Mouse (Mus musculus) liver, postnatal 0 days (tissue): ENCODE measurements around the gene Tapbp. TPM values are rescaled to one million over a fixed set of nuclear protein-coding genes. Genes with fewer than 3 reads are reported as not detected.
A peak's percentile ranks its signal among the peaks of the same experiment; 100 is the strongest.

Experiments
- ATAC-seq: fragments of 200-750 bp; cut with Nextera tagmentation; 2 replicates; pipeline ENCODE4 v1.8.0; 2017; ENCODE audit warnings: mild to moderate bottlenecking, moderate library complexity
- DNase-seq: peaks from one replicate; pipeline ENCODE4 v3.0.0-alpha.2; 2016
- H3K27ac ChIP-seq: fragments of 300-500 bp; sonication (generic); 2 replicates; pipeline ENCODE4 v1.5.1; 2014; ENCODE audit warnings: antibody characterized with exemption, moderate library complexity, mild to moderate bottlenecking, low read depth
- H3K27me3 ChIP-seq: fragments of 300-500 bp; sonication (generic); 2 replicates; pipeline ENCODE4 v1.6.1; 2014; ENCODE audit warnings: low read length, control low read depth, mixed read lengths; ENCODE audit not compliant: insufficient read depth
- H3K36me3 ChIP-seq: fragments of 300-500 bp; sonication (generic); replicated peaks from 2 replicates; pipeline ENCODE4 v1.6.1; 2014; ENCODE audit warnings: mild to moderate bottlenecking, control low read depth, low read length, moderate library complexity, mixed read lengths; ENCODE audit not compliant: insufficient read depth
- H3K4me1 ChIP-seq: fragments of 300-500 bp; sonication (generic); 2 replicates; pipeline ENCODE4 v1.6.1; 2014; ENCODE audit warnings: antibody characterized with exemption, mild to moderate bottlenecking, control low read depth; ENCODE audit not compliant: insufficient read depth
- H3K4me2 ChIP-seq: fragments of 300-500 bp; sonication (generic); 2 replicates; pipeline ENCODE4 v1.6.1; 2014; ENCODE audit warnings: low read depth, mild to moderate bottlenecking, low read length, moderate library complexity, mixed read lengths
- H3K4me3 ChIP-seq: fragments of 300-500 bp; sonication (generic); 2 replicates; pipeline ENCODE4 v1.5.1; 2014; ENCODE audit warnings: low read depth, low read length
- H3K9ac ChIP-seq: fragments of 300-500 bp; sonication (generic); replicated peaks from 2 replicates; pipeline ENCODE4 v1.6.1; 2014; ENCODE audit warnings: mild to moderate bottlenecking, moderate library complexity
- H3K9me3 ChIP-seq: fragments of 300-500 bp; sonication (generic); 2 replicates; pipeline ENCODE4 v1.6.1; 2016; ENCODE audit warnings: mild to moderate bottlenecking, control low read depth, low read length, mixed read lengths
- CTCF ChIP-seq: sonication (generic); IDR thresholded peaks from 2 replicates; pipeline ENCODE4 v1.5.1; 2016; ENCODE audit warnings: antibody characterized with exemption, low read depth
- EP300 ChIP-seq: IDR thresholded peaks from 2 replicates; pipeline ENCODE4 v1.6.1; 2016; ENCODE audit warnings: antibody characterized with exemption, low read depth, mild to moderate bottlenecking
- WGBS: fragments of 180-500 bp; shearing (Covaris S2); extraction: QIAGEN DNeasy Blood & Tissue Kit; methylation state at CpG from one replicate; pipeline ENCODE4 v1.1.7; 2014; ENCODE audit not compliant: insufficient replicate concordance; 5-methylcytosine and 5-hydroxymethylcytosine counted together
- polyA plus RNA-seq: library from polyadenylated mRNA; unstranded; fragments of >200 nt; fragmentation: Nextera tagmentation; extraction: Ambion mirVana; gene quantifications from 2 replicates; pipeline ENCODE4 v1.2.1, GENCODE M21; 2015

Tapbp gene
- polyA plus RNA-seq, 1 experiment from 2014 or later: 47.0 TPM

DNA sequence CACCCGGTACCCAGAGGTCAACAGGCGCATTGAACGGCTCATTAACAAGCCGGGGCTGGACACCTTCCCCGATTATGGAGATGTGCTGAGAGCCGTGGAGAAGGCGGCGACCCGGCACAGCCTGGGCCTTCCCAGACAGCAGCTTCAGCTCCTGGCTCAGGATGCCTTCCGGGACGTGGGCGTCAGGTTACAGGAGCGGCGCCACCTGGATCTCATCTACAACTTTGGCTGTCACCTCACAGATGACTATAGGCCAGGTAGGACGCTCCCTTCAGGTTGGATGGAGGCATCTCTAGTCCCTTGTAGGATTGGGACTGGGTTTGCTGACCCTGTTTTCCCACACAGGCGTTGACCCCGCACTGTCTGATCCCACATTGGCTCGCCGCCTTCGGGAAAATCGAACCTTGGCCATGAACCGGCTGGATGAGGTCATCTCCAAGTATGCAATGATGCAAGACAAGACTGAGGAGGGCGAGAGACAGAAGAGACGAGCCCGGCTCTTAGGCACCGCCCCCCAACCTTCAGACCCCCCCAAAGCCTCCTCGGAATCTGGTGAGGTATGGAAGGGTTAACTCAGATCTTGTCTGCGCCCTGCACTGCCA is 3.8 kb upstream of the Tapbp start:
- no peak overlapping the region for H3K27ac ChIP-seq
- ATAC-seq (no peak), DNase-seq (no peak)
- peaks cover 36% of the 10 kb centered on the region for H3K4me1 ChIP-seq
- WGBS: 91% methylated on average over 28 of the region's 28 CpGs
- no peak overlapping the region for H3K4me2 ChIP-seq
- no peak overlapping the region for H3K4me3 ChIP-seq
- no peaks in the 10 kb centered on the region for H3K27me3 ChIP-seq
- no peaks in the 10 kb centered on the region for H3K9me3 ChIP-seq
- H3K36me3 ChIP-seq: peaks cover 39% of the 10 kb centered on the region
- TF ChIP-seq CTCF (no peak), EP300 (no peak)
- H3K9ac ChIP-seq: no peak overlapping the region

DNA sequence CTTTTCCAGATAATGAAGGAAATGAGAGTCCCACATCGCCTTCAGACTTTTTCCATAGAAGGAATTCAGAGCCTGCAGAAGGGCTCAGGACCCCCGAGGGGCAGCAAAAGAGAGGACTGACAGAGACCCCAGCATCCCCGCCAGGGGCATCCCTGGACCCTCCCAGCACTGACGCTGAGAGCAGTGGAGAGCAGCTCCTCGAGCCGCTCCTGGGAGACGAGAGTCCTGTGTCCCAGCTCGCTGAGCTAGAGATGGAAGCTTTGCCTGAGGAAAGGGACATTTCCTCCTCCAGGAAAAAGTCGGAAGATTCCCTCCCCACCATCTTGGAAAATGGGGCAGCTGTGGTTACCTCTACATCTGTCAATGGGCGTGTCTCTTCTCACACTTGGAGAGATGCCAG is 2.4 kb upstream of the Tapbp start:
- ATAC-seq: no peak
- DNase-seq: no peak
- no peak overlapping the region for H3K27ac ChIP-seq
- H3K9me3 ChIP-seq: no peaks in the 10 kb centered on the region
- H3K36me3 ChIP-seq: peaks cover 52% of the 10 kb centered on the region
- peaks cover 31% of the 10 kb centered on the region for H3K4me1 ChIP-seq
- WGBS: 82% methylated on average over 10 of the region's 10 CpGs
- no peak overlapping the region for H3K9ac ChIP-seq
- H3K27me3 ChIP-seq: no peaks in the 10 kb centered on the region
- H3K4me2 ChIP-seq: no peak overlapping the region
- H3K4me3 ChIP-seq: no peak overlapping the region
- TF ChIP-seq CTCF: no peak
- TF ChIP-seq EP300: no peak

DNA sequence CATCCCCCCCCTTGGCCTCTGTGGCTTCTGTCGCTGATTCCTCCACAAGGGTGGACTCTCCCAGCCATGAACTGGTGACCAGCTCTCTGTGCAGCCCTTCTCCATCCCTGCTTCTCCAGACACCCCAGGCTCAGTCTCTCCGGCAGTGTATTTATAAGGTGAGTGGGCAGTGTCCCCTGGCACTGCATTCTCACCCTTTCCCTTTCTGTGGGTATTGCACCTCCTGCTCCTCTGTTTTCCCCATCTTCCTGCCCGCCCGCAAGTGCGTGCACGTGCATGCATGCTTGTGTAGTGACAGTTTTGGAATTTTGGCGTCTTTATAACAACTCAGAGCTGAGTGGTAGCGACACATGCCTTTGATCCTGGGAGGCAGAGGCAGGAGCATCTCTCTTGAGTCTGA is 1.8 kb upstream of the Tapbp start:
- H3K4me2 ChIP-seq: no peak overlapping the region
- no peak for ATAC-seq
- no peak for TF ChIP-seq EP300
- no peak for TF ChIP-seq CTCF
- peaks cover 53% of the 10 kb centered on the region for H3K36me3 ChIP-seq
- H3K9me3 ChIP-seq: no peaks in the 10 kb centered on the region
- WGBS: 89% methylated on average over 8 of the region's 8 CpGs
- peaks cover 32% of the 10 kb centered on the region for H3K4me1 ChIP-seq
- H3K9ac ChIP-seq: no peak overlapping the region
- no peak for DNase-seq
- no peak overlapping the region for H3K27ac ChIP-seq
- no peaks in the 10 kb centered on the region for H3K27me3 ChIP-seq
- no peak overlapping the region for H3K4me3 ChIP-seq

DNA sequence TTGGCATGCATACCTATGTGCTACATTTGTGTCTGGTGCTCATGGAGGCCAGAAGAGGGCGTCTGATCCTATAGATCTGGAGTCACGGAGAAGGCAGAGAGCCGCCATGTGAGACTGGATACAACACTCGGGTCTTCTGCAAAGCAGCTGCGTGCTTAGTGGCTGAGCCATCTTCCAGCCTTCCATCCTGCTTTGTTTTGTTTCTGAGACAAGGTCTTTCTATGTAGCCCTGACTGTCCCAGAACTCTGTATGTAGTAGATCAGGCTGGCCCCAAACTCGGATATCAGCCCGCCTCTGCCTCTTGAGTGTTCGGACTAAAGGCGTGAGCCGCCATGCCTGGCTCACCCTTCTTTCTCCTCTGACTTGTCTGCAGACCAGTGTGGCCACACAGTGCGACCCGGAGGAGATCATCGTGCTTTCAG is 719 bp upstream of the Tapbp start:
- Histone ChIP-seq H3K9me3 (no peaks in the 10 kb centered on the region), H3K4me3 (peak overlapping the region; percentile 73), H3K4me1 (peaks cover 34% of the 10 kb centered on the region), H3K4me2 (peak overlapping the region; percentile 91), H3K36me3 (peaks cover 53% of the 10 kb centered on the region), H3K9ac (no peak overlapping the region), H3K27ac (peak overlapping the region; percentile 79; the same call in 1 of the 2 replicates), H3K27me3 (no peaks in the 10 kb centered on the region)
- DNase-seq (no peak), ATAC-seq (no peak)
- 73% methylated on average over 13 of the region's 13 CpGs for WGBS
- peak; percentile 59 for TF ChIP-seq CTCF
- TF ChIP-seq EP300: no peak

DNA sequence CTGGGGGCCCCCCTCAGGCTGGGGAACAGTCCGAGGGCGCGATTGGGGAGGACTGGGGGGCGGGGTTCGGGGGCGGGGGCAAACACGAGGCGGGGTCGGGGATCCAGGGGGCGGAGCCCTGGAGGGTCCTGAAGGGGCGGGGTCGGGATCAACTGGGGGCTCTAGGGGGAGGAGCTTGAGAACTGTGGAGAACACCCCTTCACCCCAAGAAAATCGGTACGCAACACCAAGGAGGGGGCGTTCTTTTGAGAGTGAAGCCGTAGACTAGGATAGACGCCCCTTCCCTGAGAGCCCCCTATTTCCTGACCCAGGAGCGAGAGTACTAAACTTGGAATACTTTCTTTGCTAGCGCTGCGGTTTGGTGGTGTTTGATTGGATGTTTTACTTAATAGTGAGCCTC is 595 bp downstream of the Tapbp start:
- Histone ChIP-seq H3K27me3 (no peaks in the 10 kb centered on the region), H3K4me2 (peak overlapping the region; percentile 91), H3K4me1 (peaks cover 29% of the 10 kb centered on the region), H3K27ac (peak overlapping the region; percentile 79), H3K36me3 (peaks cover 50% of the 10 kb centered on the region), H3K9ac (peak overlapping the region; percentile 59), H3K9me3 (no peaks in the 10 kb centered on the region), H3K4me3 (peak overlapping the region; percentile 73)
- no peak for ATAC-seq
- 0% methylated on average over 9 of the region's 20 CpGs for WGBS
- TF ChIP-seq EP300: no peak
- TF ChIP-seq CTCF: no peak
- no peak for DNase-seq

DNA sequence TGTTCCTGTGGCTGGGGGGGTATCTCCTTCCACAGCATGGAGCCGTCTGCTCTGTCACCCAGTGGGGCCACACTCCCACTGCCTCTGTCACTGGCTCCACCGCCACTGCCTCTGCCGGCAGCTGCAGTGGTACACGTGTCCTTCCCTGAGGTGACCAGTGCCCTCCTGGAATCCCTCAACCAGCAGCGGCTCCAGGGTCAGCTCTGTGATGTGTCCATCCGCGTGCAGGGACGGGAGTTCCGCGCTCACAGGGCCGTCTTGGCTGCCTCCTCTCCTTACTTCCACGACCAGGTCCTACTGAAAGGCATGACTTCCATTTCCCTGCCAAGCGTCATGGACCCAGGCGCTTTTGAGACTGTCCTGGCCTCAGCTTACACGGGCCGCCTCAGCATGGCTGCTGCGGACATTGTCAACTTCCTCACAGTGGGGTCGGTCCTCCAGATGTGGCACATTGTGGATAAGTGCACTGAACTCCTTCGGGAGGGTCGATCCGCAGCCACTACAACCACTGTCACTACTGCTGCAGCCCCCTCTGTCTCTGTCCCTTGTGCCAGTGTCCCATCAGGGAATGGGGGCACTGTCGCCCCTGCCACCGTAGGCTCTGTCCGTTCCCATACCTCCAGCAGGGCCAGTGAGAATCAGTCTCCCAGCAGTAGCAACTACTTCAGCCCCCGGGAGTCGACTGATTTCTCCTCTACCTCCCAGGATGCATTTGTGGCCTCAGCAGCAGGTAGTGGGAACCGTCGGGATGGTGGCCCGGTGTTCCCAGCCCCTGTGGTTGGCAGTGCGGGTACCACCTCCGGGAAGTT is 1.4 kb downstream of the Tapbp start:
- Histone ChIP-seq H3K36me3 (peaks cover 47% of the 10 kb centered on the region), H3K9me3 (no peaks in the 10 kb centered on the region)

More for the DNA sequence above, 1.4 kb downstream of the Tapbp start:
- H3K27me3 ChIP-seq: no peaks in the 10 kb centered on the region
- H3K27ac ChIP-seq: no peak overlapping the region
- H3K9ac ChIP-seq: peak overlapping the region; percentile 59
- TF ChIP-seq EP300: no peak
- no peak for TF ChIP-seq CTCF
- 84% methylated on average over 31 of the region's 31 CpGs for WGBS
- H3K4me2 ChIP-seq: peak overlapping the region; percentile 91
- ATAC-seq (no peak), DNase-seq (no peak)
- peaks cover 27% of the 10 kb centered on the region for H3K4me1 ChIP-seq
- H3K4me3 ChIP-seq: peak overlapping the region; percentile 73
